Mouse (Mus musculus): ENCODE results near the gene Eif4b.

The Eif4b gene

DNA sequence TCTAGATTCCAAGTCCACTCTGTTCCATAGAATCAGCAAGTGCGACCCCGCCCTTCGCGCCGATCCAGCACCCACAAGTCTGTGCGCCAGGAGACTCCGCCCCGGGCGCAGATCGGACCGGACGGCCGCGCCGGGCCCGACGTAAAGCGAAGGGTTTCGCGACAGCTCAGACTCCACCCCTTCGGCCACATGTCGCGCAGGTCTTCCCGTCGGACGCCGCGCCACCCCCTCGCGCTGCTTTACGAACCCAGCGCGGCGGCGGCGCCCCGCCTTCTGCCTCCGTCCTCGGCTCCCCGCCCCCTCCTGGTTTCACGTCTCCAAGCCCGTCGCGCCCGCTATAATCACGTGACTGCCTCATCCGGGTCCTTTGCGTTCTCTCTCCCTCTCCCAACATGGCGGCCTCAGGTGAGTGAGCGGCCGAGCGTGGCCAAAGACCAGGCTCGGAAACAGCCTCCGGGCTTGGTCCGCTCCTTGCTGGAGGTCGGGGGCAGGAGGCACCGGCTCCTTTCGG lies at the start of gene Eif4b:
Gene Eif4b (plus strand): TSS at position 215 of the 511 bp plus-strand sequence.
- peak; percentile 98 to 99 for DNase-seq (ENCODE audit: low spot score in 2 of 2)

DNA sequence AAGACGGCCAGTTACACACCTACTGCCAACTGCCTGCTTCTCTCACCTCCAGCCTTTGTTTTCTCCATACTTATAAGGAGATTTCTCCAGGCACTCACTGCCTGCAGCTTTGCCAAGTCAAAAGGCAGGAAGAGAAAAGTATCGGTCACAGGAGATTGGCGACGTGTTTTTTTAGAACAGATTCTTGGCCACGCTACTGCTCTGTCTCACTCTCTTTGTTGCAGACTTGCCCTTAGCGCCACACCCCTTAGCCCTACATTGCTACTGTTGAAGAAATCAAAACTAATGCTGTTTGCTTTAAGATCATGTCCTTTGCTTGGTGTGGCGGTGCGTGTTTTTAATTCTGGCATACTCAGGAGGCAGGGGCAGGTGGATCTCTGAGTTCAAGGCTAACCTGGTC lies 49.7 kb upstream of the Eif4b start:
- DNase-seq (ENCODE audit: low spot score in 2 of 2) = no peak

DNA sequence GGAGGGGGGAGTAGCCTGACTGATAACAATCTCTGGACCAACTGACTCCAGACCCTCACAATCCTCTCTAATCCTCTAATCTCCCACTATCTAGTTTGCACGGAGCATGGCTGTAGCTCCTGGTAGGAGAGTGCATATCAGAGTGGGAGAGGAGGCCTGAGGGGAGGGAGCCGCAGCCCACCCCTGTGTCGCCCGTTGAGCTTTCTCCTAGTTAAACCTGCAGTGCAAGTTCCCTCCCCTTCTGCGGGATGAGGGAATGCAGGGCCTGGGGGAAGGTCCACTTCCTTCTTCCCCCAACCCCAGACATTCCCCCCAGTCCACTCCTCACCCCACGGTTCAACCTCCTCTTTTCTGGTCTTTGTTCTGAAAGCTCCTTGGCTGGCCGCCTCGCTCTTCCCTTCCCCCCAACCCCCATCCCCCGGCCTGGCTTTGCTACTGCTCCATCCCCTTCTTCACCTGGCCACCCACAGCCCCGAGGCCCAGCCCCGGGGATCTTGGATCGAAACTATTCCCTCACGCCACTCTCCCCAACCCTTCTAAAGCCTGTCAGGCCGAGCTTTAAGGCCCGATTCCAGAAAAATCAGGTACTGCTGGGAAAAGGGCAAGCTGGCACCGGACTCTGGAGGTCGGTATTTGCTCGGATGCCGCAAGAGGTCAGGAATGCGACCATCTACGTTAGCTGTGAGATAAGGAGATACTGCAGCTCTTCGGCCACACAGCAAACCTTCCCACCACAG lies 48.3 kb upstream of the Eif4b start:
- DNase-seq (ENCODE audit: low spot score in 2 of 2) = no peak

DNA sequence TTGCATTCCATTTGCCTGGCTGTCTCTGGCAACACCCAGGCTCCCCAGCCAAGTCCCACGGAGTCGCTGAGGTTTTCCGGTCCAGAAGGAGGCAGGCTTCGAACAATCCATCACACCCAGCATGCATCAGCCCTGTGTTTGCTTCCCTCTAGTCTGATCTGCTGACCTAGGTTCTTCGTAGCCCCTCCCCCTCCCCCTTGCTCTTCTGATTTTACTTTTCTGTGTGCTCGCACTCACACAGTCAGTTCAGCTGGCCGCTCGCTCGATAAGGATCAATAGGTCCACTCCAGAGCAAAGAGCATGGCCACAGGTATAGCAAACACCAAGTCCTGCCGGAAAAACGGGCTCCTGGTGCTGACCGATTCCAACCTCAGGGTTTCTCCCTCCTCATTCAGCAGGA lies 47.1 kb upstream of the Eif4b start:
- DNase-seq (ENCODE audit: low spot score in 2 of 2) = no peak

DNA sequence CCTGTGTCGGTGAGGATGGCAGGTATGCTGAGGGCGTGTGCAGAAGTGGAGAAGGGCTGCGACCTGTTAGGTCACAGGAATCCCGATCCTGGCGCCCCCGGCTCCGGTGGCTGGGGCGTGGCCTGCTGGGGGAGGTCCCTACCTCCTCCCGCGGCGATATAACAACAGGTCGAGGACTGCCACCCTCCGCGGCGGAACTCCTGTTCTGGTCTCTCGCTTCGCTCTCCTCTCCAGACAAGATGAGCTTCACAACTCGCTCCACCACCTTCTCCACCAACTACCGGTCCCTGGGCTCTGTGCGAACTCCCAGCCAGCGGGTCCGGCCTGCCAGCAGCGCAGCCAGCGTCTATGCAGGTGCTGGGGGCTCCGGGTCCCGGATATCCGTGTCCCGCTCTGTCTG lies 45.5 kb upstream of the Eif4b start, which contains the start of gene Krt18:
Gene Krt18 (plus strand): TSS at position 141 of the 400 bp plus-strand sequence.
- no peak for DNase-seq (ENCODE audit: low spot score in 2 of 2)

DNA sequence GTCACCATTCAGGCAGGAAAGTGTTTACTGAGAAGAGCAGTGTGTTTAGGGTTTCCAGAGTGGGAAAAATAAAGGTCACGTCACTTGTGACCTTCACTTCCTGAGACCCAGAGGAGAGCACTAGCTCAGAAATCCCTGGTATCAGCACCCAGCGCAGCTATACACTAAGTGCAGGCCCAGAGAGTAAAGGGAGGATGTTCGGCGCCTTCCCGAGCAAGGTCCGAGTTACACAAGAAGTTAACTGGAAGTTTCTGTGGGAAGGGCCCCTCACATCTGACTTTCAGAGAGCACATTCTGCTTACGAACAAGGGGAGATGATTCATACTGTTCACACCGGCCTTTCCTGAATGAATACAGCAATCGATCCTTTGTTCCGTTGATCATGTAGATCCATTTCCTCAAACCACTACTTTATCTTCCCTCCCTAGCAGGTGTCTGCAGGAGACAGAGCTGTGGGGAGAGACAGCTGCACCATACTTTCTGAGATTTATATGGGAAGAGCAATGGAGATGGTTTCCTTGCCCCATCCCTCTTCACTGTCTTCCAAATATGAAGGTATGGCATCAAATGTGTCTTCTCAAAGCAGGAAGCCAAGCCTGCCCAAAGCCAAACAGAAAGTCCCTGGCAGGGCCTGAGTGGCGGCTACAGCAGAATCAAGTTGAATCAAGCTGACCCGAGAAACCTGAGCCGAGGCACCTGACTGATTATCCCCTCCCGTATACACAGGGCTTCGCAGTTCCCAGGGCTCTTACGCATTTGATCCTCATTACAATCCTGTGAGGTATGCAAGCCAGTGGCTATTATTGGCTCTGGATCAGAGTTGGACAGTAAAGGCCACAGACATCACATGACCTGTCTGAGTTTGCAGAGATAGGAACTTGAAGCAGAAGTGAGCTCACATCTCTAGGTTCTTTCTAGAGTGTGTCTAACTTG lies 39.2 kb upstream of the Eif4b start:
- DNase-seq (ENCODE audit: low spot score in 2 of 2) = no peak

DNA sequence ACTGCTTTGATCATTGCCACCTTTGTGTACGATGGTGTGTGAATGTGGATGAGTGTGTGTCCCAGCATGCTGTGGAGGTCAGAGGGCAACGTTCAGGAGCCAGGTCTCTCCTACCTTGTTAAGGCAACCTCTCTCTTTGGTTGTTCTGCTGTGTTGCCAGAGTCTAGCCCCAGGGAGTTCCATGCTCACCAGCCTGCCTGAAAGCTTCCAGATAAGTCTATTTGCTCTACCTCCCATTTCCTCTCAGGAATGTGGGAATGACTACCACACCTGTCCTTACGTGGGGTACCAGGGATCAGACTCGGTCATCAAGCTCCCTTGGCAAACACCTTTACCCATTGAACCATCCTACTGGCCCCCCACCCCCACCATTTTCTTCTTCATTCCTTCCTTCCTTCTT lies 33.3 kb upstream of the Eif4b start:
- no peak for DNase-seq (ENCODE audit: low spot score in 2 of 2)

DNA sequence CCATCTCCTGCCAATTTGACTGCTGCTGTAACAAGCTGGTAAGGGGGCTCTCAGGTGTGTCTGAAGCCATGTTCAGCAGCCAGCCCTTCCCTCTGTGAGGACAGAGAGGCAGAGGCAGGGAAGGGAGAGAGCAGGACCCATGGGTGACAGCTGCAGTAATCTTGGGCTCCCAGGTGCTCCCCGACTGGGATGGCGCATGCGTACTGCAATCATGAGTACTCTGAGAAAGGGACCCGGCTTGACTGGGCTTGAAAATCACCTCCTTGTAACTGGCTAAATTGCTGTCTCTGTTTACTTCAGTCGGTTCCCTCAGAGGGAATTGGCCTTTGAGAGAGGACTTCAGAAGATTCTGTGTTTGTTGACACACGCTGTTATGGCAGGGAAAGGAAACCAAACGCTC lies 31.6 kb upstream of the Eif4b start:
- DNase-seq (ENCODE audit: low spot score in 2 of 2) = no peak

DNA sequence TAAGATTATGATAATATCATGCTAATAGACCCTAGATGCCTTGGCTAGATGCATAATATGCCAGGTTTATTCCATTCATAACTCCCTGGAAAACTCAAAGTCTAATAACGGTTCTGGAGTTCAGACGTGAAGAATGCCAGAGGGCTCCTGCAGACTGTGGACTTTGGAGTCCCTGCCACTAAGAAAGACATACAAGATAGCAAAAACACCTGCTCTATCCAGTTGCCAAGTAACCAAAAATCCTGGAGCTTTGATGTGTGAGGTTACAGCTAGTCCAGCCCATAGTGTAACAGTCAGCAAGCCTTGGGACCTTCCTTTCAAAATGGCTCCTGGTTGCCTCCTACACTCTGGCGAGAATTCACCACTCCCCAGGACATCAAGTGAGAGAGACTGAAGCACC lies 28.8 kb upstream of the Eif4b start:
- no peak for DNase-seq (ENCODE audit: low spot score in 2 of 2)

DNA sequence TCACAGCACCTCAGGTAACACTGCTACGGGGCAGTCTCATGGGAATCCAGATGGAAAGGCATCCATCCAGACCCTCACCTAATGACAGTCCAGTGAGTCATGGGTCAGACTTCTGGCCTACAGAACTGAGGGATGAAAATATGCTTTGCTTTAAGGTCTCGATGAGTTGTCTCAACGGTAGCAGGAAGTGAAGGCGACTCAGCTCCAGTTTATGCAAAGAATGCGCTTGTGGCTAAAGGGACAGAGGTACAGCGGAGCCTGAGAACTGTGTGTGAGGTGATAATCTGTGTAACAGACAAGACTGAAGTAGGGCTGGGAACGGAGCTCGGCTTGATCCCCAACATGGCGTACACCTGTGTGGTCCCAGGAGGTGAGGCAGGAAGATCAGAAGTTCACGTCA lies 27.9 kb upstream of the Eif4b start:
- DNase-seq (ENCODE audit: low spot score in 2 of 2) = no peak

DNA sequence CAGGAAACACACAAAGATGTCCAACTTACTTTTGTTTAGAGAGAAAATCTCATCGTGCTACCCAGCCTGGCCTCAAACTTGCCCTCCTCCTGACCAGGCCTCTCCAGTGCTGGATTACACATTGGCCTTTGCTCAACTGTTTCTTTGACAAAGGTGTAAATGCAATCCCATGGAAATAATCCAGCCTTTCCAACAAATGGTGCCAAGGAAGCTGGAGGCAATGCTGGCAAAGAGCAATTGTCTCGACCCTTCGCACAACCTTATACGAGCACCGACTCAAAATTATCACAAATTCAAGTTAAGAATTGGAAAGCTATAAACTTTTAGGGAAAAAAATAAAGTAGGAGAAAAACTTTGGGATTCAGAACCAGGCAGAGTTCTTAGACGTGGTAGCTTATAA lies 25.6 kb upstream of the Eif4b start:
- no peak for DNase-seq (ENCODE audit: low spot score in 2 of 2)

DNA sequence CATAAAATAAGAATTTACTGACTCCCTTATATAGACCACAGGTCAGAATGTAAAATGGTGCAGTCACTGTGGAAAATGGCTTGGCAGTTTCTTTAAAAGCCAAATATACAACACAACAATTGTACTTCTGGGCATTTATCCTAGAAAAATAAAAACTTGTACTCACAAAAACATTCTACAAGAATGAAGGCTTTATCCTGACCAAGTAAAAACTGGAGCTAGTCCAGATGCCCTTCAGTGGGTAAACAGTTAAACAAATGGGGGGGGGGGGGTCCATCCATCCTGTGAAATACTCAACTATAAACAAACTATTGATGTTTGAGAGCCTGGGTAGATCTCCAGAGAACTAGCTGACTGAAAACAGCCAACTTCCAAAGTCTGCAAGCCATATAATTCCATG lies 23.7 kb upstream of the Eif4b start:
- DNase-seq (ENCODE audit: low spot score in 2 of 2) = no peak

DNA sequence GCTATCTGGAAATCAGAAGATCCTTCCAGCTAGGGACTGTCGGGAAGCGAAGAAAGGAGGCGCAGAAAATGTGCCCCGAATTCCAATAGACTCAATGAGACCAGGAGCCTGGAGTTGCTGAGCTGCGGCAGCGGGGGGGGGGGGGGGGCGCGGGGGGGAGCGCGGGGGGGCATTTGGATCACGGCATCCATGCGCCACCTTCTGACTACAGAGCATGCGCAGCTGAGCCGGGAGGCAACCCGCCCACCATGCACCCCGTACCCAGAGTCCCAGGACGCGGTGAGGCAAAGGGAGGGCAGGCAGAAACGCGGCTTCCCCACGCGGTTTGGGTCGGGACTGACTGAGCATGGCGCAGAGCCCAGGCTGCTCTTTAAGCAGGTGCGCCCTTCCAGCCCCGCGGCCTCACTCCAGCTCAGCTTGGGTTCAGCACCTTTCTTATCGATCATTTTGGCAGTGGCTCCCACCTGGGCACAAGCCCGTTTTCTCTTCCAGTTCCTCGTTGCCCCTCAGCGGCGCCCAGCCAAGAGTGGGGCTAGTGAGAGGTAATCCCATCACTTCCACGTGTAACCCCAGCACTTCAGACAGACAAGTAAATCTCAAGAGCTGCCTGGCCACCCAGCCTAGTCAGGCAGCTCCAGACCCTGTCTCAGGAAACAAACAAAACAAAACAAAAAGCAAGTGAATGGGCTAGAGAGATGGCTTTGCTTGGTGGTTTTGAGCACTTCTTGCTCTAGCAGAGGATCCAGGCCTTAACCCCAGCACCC lies 21.5 kb upstream of the Eif4b start:
- DNase-seq (ENCODE audit: low spot score in 2 of 2) = peak in 1 of 2 experiments; percentile 26

DNA sequence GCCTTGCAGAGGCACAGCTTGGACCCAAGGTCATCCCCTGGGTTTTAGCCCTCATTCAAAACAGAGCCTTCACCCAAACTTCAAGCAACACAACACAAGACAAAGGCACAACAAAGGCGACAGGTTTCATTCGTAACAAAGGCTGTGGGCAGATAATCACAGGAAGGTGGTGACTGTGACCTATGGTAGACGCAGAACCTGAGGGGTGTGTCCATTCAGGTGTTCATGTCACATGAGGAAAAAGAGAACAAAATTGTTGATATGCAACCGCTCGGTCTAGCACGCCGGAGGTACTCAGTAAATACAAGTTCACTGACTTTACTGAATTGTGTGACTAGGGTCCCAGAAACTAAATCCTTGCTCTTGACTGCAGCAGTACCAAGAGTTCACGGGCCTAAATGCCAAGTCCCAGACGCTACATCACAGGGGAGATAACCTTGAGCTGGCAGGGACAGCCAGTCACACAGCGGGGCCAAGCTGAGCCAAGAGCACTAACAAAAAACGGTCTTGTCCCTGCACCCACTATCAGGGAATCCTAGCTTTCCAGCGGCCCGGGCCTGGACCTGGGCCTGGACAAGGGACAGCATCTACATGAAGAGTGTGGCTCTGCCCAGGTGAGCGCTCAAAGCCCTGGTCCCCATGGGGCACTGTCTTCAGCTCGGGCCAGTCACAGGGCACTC lies 16.9 kb upstream of the Eif4b start:
- DNase-seq (ENCODE audit: low spot score in 2 of 2) = peak in 1 of 2 experiments; percentile 29

DNA sequence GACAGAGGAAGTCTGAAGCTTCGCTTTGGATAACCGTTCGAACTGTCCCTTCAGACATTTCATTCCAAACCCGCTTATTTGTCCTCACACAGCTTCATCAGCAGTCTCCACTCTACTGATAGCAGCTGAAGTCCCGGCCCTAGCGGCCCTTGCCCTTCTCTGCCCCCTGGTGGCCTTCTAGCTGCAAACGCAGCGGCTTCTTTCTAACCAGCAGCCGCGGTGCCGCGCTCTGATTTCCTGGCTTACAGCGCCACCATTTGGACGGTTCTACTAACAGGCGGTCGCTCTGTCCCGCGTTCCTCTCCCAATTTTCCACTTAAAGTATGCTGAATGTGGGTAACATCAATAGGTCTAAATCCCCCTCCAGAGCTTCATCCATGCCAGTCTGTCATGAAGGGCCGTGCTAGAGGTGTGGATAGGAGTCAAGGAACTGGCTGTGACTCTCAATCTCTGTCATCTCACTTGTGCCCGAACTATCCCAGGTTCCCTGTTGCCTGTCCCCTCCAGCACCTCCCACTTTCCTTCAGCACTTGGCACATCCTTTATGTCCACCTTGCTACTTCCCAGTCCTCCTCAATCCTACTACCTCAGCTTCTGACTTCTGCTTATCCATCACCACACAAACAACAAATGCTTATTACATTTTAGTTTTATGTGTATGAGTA lies 7.8 kb upstream of the Eif4b start:
- peak; percentile 82 to 92 for DNase-seq (ENCODE audit: low spot score in 2 of 2)

DNA sequence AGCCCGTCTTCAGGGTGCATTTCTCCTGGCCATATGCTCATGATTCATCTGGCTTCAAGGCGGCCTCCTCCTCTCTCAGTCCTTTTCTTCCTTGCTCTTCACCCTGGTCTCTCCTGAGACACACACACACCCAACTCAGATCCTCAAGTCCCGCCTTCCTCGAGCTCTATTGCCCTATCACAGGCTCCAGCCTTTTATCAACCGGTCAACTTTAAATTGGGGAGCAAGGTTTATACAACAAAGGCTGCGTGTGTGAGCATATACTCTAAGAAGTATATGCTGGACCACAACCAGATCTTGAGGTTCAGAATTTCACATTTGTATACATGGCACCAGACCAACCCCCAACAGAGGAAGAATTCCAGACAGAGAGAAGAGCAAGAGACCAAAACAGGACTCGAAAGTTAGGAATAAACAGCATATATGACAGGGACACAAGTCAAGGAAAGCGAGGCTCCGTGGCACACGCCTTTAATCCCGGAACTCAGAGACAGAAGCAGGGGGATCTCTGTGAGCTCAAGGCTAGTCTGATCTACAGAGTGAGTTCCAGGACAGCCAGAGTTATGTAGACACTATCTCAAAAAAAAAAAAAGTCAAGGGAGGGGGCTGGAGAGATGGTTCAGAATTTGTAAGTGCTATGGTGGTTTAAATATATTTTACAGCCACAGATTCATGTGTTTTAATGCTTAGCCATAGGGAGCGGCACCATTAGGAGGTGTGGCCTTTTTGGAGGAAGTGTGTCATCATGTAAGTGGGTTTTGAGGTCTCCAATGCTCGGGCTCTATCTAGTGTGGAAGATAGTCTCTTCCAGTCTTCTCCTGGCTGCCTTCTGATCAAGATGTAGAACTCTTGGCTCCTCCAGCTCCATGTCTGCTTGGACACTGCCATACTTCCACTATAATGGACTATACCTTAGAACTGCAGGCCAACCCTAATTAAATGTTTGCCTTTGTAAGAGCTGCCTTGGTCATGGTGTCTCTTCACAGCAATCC lies 2.8 kb upstream of the Eif4b start:
- DNase-seq (ENCODE audit: low spot score in 2 of 2) = no peak

DNA sequence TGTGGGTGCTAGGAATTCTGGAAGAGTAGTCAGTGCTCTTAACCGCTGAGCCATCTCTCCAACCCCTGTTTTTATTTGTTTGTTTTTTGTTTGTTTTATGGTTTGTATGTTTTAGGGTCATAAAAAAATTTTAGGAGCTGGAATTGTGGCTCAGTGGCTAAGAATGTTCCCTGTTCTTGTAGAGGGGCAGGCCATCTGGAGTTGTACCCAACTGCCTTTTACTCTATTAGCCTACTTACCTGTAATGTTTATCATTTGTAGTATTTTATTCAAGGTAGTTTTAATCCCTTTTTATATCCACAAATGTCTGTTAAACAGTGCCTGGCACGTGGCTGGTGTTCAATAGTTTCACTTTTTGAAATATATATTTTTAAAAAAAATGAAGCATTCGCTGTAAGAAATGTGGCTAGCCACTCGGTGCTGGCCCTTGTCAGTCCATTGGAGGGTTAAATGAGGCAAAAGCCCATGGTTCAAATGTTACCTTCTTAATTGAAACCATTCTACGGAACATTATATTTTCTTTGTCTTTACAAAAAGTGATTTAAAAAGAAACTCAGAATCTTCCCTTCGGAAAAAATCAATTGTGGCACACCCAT lies 512 bp upstream of the Eif4b start:
- no peak for DNase-seq (ENCODE audit: low spot score in 2 of 2)

DNA sequence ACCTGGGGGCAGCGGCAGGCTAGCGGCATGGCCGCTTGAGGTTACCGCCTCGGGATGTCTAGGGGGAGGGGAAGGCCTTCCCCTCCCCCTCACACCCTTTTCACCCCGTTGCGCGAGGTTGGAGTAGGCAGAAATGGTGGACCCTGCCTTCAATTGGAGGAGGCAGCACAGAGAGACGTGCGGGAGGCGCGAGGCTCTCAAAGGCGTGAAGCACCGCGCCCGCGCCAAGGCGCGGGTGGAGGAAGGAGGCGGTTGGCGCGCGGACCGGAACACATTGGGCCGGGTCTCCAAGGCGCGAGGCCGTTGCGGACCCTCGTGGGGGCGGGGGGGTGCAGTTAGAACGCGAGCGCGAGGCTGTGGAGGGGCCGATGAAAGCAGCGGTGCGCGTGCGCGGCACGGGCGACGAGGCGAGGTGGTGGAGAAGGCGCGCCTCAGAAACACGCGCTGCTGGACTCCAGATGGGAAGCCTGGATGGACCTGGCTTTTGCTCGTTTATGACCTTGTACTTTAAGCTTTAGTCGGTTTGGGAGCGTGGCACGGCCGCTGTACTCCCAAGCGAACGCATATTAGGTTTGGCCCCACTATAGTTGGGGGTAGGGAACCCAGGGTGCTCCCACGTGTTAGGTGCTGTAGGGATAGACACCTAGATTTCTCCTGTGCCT lies 628 bp downstream of the Eif4b start:
- DNase-seq (ENCODE audit: low spot score in 2 of 2) = peak; percentile 53 to 59

Data from heart, adult 9 months (tissue).